Mouse (Mus musculus) stomach, adult 2 months (tissue): Measurements from ENCODE around the gene Zfp446. TPM values are rescaled to one million over a fixed set of nuclear protein-coding genes. Genes with fewer than 3 reads are reported as not detected.

Source experiments
- polyA plus RNA-seq: library from polyadenylated mRNA; depleted of rRNA; stranded (reverse); fragments of >200 nt; gene quantifications from 2 replicates; pipeline ENCODE4 v1.2.3, GENCODE M21; 2012; rRNA removed

Gene Zfp446
- 1.7 and 2.2 TPM in 2 replicates for polyA plus RNA-seq

GRCm38 (mm10) chr7:12977682-12978389 lies at the start of gene Zfp446:
Zfp446 (plus strand) TSS chr7:12977848.

DNA sequence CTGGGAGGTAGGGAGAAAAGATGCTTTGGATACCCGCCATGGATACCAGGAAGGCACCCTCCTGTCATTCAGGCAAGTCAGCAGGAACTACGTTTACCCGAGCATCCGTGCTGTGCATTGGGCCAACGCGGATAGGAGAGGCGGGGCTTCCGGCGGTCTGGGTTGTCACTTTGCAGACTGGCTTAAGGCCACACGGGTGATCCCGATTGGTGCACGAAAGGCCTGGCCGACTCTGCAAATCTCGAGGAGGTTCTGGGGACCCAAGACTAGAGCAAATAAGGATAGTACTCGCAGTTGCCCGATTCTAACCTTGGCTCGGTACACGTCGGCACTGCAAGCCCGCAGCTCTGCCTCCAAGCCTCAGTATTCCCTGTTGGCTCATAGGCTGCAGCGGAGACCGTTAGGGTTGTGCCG lies 12.0 kb upstream of the Zfp446 start, which contains the start of gene Zfp324:
Gene Zfp324, plus strand, starts transcription at position 161 of the 414 bp plus-strand sequence.

GRCm38 (mm10) chr7:12998053-12998452 lies 20.4 kb downstream of the Zfp446 start, which contains the start of gene Slc27a5:
Slc27a5 (minus strand) TSS chr7:12998192.

GRCm38 (mm10) chr7:12998851-12999250 lies 21.2 kb downstream of the Zfp446 start, which contains the start of gene Trim28:
Trim28 (plus strand) TSS chr7:12999114.

DNA sequence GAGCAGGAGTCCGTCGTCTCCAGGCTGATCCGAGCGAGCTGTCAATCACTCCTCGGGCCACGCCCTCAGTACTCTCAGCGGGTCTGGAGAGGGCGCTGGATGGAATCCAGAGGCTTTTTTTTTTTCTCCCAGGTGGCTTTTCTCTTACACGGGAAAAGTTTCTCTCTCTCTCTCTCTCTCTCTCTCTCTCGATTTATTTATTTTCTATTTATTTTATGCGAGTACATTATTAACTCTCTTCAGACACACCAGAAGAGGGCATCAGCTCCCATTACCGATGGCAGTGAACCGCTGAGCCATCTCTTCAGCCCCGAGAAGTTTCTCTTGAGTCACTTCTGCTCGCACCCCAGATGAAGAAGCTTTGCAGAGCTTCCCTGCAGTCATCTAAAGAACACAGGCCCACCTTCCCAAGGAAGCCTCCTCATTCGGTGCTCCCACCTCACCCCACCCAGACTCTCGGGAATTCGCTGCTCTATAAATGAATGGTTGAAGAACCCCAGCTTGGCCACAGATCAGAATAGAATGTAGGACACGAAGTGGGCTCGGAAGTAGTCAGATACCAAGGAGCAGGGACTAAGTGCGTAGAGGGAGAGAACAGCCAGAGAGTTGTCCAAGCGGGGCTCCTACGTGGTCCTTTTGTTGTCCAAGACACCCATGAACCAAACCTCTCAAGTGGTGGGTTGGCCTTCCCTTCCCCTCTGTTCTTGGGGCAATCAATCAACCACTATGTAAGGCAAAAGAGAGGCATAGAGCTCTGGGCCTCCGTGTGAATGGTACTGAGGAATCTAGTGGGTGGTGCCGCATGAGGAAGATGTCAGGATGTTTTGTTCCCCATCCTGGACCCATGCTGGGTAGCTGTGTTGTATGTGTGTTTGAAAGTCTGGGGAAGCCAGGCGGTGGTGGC lies 32.6 kb downstream of the Zfp446 start, which contains the start of gene Zbtb45:
Gene Zbtb45, minus strand, starts transcription at position 30 of the 904 bp plus-strand sequence.

DNA sequence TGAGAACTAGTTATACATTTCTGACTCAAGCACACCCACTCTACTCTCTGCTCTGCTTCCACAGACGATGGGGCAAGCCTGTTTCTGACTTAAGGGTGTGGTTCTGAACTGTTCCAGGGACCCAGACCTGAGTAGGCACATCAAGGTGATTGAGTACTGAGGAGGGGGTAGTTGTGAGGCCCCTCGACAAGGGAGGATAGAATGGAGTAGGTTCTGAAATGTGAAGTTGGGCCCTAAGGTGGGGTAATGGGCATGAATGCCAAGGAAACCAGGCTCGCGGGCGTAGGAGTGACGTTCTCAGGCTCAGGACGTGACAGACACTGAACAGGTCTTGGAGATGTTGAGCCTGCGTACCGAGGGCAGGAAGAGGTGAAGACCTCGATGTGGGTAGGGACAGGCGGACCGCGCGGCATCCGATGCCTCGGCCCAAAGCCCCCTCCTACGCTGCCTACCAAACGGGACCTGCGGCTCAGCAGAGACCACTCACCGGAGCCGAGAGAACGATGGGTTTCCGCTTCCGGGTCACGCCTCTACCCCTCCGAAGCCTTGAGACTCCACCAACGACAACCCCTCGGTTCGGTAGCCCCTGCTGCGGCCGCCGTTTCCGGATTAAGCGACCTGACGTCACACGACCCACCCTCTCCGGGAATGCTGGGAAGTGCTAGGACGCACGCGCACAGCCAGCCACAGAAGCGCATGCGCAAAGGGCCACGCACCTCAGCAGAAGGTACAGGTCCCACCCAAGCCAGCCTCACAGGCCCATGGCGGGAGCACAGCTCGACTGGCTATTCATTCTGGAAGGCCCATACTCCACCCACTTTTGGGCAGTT lies 56.7 kb downstream of the Zfp446 start, which contains the start of gene Chmp2a:
Gene Chmp2a, minus strand, starts transcription at position 660 of the 830 bp plus-strand sequence.

Other genes starting within 250 kb of the Zfp446 start
- not detected in 2 replicates for gene Vmn2r56, start 242.8 kb upstream of the Zfp446 start, polyA plus RNA-seq
- 0.01 and 0.14 TPM in 2 replicates for gene Zscan18, start 174.2 kb upstream of the Zfp446 start, polyA plus RNA-seq
- 0.03 and 0.14 TPM in 2 replicates for gene Zfp329, start 159.0 kb upstream of the Zfp446 start, polyA plus RNA-seq
- gene Zfp110, start 143.1 kb upstream of the Zfp446 start, polyA plus RNA-seq: 3.0 and 4.1 TPM in 2 replicates
- gene Zfp128, start 96.7 kb upstream of the Zfp446 start, polyA plus RNA-seq: 0.08 and 0.09 TPM in 2 replicates
- 3.3 and 4.5 TPM in 2 replicates for gene Zscan22, start 80.0 kb upstream of the Zfp446 start, polyA plus RNA-seq
- 722 and 906 TPM in 2 replicates for gene Rps5, start 55.6 kb upstream of the Zfp446 start, polyA plus RNA-seq
- 4.4 and 15.1 TPM in 2 replicates for gene Rnf225, start 50.4 kb upstream of the Zfp446 start, polyA plus RNA-seq
- 2.7 and 3.2 TPM in 2 replicates for gene Zfp324, start 12.0 kb upstream of the Zfp446 start, polyA plus RNA-seq
- gene Slc27a5, start 20.3 kb downstream of the Zfp446 start, polyA plus RNA-seq: 0.25 and 0.30 TPM in 2 replicates
- 112 and 127 TPM in 2 replicates for gene Trim28, start 21.3 kb downstream of the Zfp446 start, polyA plus RNA-seq
- 13.1 and 16.8 TPM in 2 replicates for gene Zbtb45, start 32.2 kb downstream of the Zfp446 start, polyA plus RNA-seq
- gene Chmp2a, start 57.0 kb downstream of the Zfp446 start, polyA plus RNA-seq: 26.8 and 30.0 TPM in 2 replicates
- gene Ube2m, start 60.4 kb downstream of the Zfp446 start, polyA plus RNA-seq: 50.8 and 68.7 TPM in 2 replicates
- 0.90 and 1.4 TPM in 2 replicates for gene Mzf1, start 76.9 kb downstream of the Zfp446 start, polyA plus RNA-seq
- gene Vmn1r85, start 117.3 kb downstream of the Zfp446 start, polyA plus RNA-seq: not detected in 2 replicates
- not detected in 2 replicates for gene Vmn1r86, start 142.1 kb downstream of the Zfp446 start, polyA plus RNA-seq
- not detected in 2 replicates for gene Vmn1r87, start 162.3 kb downstream of the Zfp446 start, polyA plus RNA-seq
- gene Vmn1r88, start 181.7 kb downstream of the Zfp446 start, polyA plus RNA-seq: not detected in 2 replicates
- not detected in 2 replicates for gene Vmn1r89, start 235.2 kb downstream of the Zfp446 start, polyA plus RNA-seq